Mouse (Mus musculus): Measurements from ENCODE around the gene Snapin. TPM values are rescaled to one million over a fixed set of nuclear protein-coding genes. Genes with fewer than 3 reads are reported as not detected.

Snapin gene
- total RNA-seq, 2 experiments from 2014 or later: 6.3 to 13.4 TPM

- ATAC-seq (replicated peaks; ENCODE audit: low FRiP score, poor library complexity, severe bottlenecking): no peak
Measured at GRCm38 (mm10) chr3:90464552-90465080, 26.2 kb downstream of the Snapin start.

GRCm38 (mm10) chr3:90462579-90462978 is 28.3 kb downstream of the Snapin start:
- no peak for ATAC-seq (replicated peaks; ENCODE audit: low FRiP score, poor library complexity, severe bottlenecking)

GRCm38 (mm10) chr3:90461935-90462334 is 28.9 kb downstream of the Snapin start:
- ATAC-seq (replicated peaks; ENCODE audit: low FRiP score, poor library complexity, severe bottlenecking): no peak

GRCm38 (mm10) chr3:90460315-90460714 is 30.5 kb downstream of the Snapin start:
- no peak for ATAC-seq (replicated peaks; ENCODE audit: low FRiP score, poor library complexity, severe bottlenecking)

GRCm38 (mm10) chr3:90459727-90460126 is 31.1 kb downstream of the Snapin start:
- no peak for ATAC-seq (replicated peaks; ENCODE audit: low FRiP score, poor library complexity, severe bottlenecking)

GRCm38 (mm10) chr3:90454931-90455330 is 35.9 kb downstream of the Snapin start:
- ATAC-seq (replicated peaks; ENCODE audit: low FRiP score, poor library complexity, severe bottlenecking): no peak

GRCm38 (mm10) chr3:90451396-90452095 is 39.3 kb downstream of the Snapin start:
- no peak for ATAC-seq (replicated peaks; ENCODE audit: low FRiP score, poor library complexity, severe bottlenecking)

GRCm38 (mm10) chr3:90450874-90451273 is 40.0 kb downstream of the Snapin start:
- ATAC-seq (replicated peaks; ENCODE audit: low FRiP score, poor library complexity, severe bottlenecking): no peak

GRCm38 (mm10) chr3:90448626-90449025 is 42.2 kb downstream of the Snapin start:
- ATAC-seq (replicated peaks; ENCODE audit: low FRiP score, poor library complexity, severe bottlenecking): no peak

- ATAC-seq (replicated peaks; ENCODE audit: low FRiP score, poor library complexity, severe bottlenecking): no peak
Measured at GRCm38 (mm10) chr3:90447123-90447494, 43.7 kb downstream of the Snapin start.

- no peak for ATAC-seq (replicated peaks; ENCODE audit: low FRiP score, poor library complexity, severe bottlenecking)
Measured at GRCm38 (mm10) chr3:90446389-90447122, 44.3 kb downstream of the Snapin start.

GRCm38 (mm10) chr3:90445417-90446200 is 45.2 kb downstream of the Snapin start:
- ATAC-seq (replicated peaks; ENCODE audit: low FRiP score, poor library complexity, severe bottlenecking): no peak

- ATAC-seq (replicated peaks; ENCODE audit: low FRiP score, poor library complexity, severe bottlenecking): no peak
Measured at GRCm38 (mm10) chr3:90443977-90444376, 46.9 kb downstream of the Snapin start.

GRCm38 (mm10) chr3:90440756-90441155 is 50.1 kb downstream of the Snapin start:
- ATAC-seq (replicated peaks; ENCODE audit: low FRiP score, poor library complexity, severe bottlenecking): no peak

Other genes starting within 250 kb of the Snapin start
- gene Creb3l4, start 247.5 kb downstream of the Snapin start, total RNA-seq (2015; ENCODE audit: low replicate concordance): not detected in 2 replicates
- gene Creb3l4, start 247.5 kb downstream of the Snapin start, total RNA-seq (2017; ENCODE audit: low replicate concordance): not detected in 2 replicates
- gene Slc39a1, start 242.9 kb downstream of the Snapin start, total RNA-seq (2015; ENCODE audit: low replicate concordance): 2.5 and 10.6 TPM in 2 replicates
- 8.7 and 9.5 TPM in 2 replicates for gene Slc39a1, start 242.9 kb downstream of the Snapin start, total RNA-seq (2017; ENCODE audit: low replicate concordance)
- 14.2 and 17.5 TPM in 2 replicates for gene Crtc2, start 236.9 kb downstream of the Snapin start, total RNA-seq (2015; ENCODE audit: low replicate concordance)
- gene Crtc2, start 236.9 kb downstream of the Snapin start, total RNA-seq (2017; ENCODE audit: low replicate concordance): 2.4 and 4.4 TPM in 2 replicates
- 2.9 and 18.4 TPM in 2 replicates for gene Dennd4b, start 225.8 kb downstream of the Snapin start, total RNA-seq (2015; ENCODE audit: low replicate concordance)
- gene Dennd4b, start 225.8 kb downstream of the Snapin start, total RNA-seq (2017; ENCODE audit: low replicate concordance): 4.5 and 6.1 TPM in 2 replicates
- 51.0 and 65.5 TPM in 2 replicates for gene Gatad2b, start 197.9 kb downstream of the Snapin start, total RNA-seq (2015; ENCODE audit: low replicate concordance)
- gene Gatad2b, start 197.9 kb downstream of the Snapin start, total RNA-seq (2017; ENCODE audit: low replicate concordance): 41.8 and 47.2 TPM in 2 replicates
- gene Slc27a3, start 101.1 kb downstream of the Snapin start, total RNA-seq (2015; ENCODE audit: low replicate concordance): not detected in 2 replicates
- gene Slc27a3, start 101.1 kb downstream of the Snapin start, total RNA-seq (2017; ENCODE audit: low replicate concordance): 0.68 TPM in 1 of 2 replicates, not detected in the other
- 6.0 and 6.9 TPM in 2 replicates for gene Ints3, start 57.4 kb downstream of the Snapin start, total RNA-seq (2015; ENCODE audit: low replicate concordance)
- 5.1 and 10.5 TPM in 2 replicates for gene Ints3, start 57.4 kb downstream of the Snapin start, total RNA-seq (2017; ENCODE audit: low replicate concordance)
- gene Npr1, start 25.2 kb downstream of the Snapin start, total RNA-seq (2015; ENCODE audit: low replicate concordance): not detected in 2 replicates
- gene Npr1, start 25.2 kb downstream of the Snapin start, total RNA-seq (2017; ENCODE audit: low replicate concordance): 0.84 TPM in 1 of 2 replicates, not detected in the other
- gene Ilf2, start 14.9 kb downstream of the Snapin start, total RNA-seq (2015; ENCODE audit: low replicate concordance): 25.9 and 29.9 TPM in 2 replicates
- gene Ilf2, start 14.9 kb downstream of the Snapin start, total RNA-seq (2017; ENCODE audit: low replicate concordance): 37.6 and 44.0 TPM in 2 replicates
- 33.0 and 49.1 TPM in 2 replicates for gene Chtop, start 18.5 kb upstream of the Snapin start, total RNA-seq (2015; ENCODE audit: low replicate concordance)
- gene Chtop, start 18.5 kb upstream of the Snapin start, total RNA-seq (2017; ENCODE audit: low replicate concordance): 37.8 and 45.3 TPM in 2 replicates
- gene S100a1, start 23.4 kb upstream of the Snapin start, total RNA-seq (2015; ENCODE audit: low replicate concordance): 41.3 and 51.2 TPM in 2 replicates
- 15.3 and 28.6 TPM in 2 replicates for gene S100a1, start 23.4 kb upstream of the Snapin start, total RNA-seq (2017; ENCODE audit: low replicate concordance)
- 1.9 and 18.0 TPM in 2 replicates for gene S100a13, start 23.4 kb upstream of the Snapin start, total RNA-seq (2015; ENCODE audit: low replicate concordance)
- 22.4 and 31.6 TPM in 2 replicates for gene S100a13, start 23.4 kb upstream of the Snapin start, total RNA-seq (2017; ENCODE audit: low replicate concordance)
- gene S100a14, start 35.8 kb upstream of the Snapin start, total RNA-seq (2015; ENCODE audit: low replicate concordance): not detected in 2 replicates
- gene S100a14, start 35.8 kb upstream of the Snapin start, total RNA-seq (2017; ENCODE audit: low replicate concordance): not detected in 2 replicates
- gene S100a16, start 46.2 kb upstream of the Snapin start, total RNA-seq (2015; ENCODE audit: low replicate concordance): not detected in 2 replicates
- gene S100a16, start 46.2 kb upstream of the Snapin start, total RNA-seq (2017; ENCODE audit: low replicate concordance): not detected in 2 replicates
- 2.5 TPM in 1 of 2 replicates, not detected in the other for gene S100a3, start 69.5 kb upstream of the Snapin start, total RNA-seq (2015; ENCODE audit: low replicate concordance)
- not detected in 2 replicates for gene S100a3, start 69.5 kb upstream of the Snapin start, total RNA-seq (2017; ENCODE audit: low replicate concordance)
- not detected in 2 replicates for gene S100a2, start 99.2 kb upstream of the Snapin start, total RNA-seq (2015; ENCODE audit: low replicate concordance)
- gene S100a2, start 99.2 kb upstream of the Snapin start, total RNA-seq (2017; ENCODE audit: low replicate concordance): not detected in 2 replicates
- not detected in 2 replicates for gene Gm42674, start 110.9 kb upstream of the Snapin start, total RNA-seq (2015; ENCODE audit: low replicate concordance)
- gene Gm42674, start 110.9 kb upstream of the Snapin start, total RNA-seq (2017; ENCODE audit: low replicate concordance): not detected in 2 replicates
- 64.0 and 136 TPM in 2 replicates for gene S100a4, start 112.7 kb upstream of the Snapin start, total RNA-seq (2015; ENCODE audit: low replicate concordance)
- 89.5 and 104 TPM in 2 replicates for gene S100a4, start 112.7 kb upstream of the Snapin start, total RNA-seq (2017; ENCODE audit: low replicate concordance)
- gene S100a5, start 117.5 kb upstream of the Snapin start, total RNA-seq (2015; ENCODE audit: low replicate concordance): not detected in 2 replicates
- not detected in 2 replicates for gene S100a5, start 117.5 kb upstream of the Snapin start, total RNA-seq (2017; ENCODE audit: low replicate concordance)
- 246 and 247 TPM in 2 replicates for gene S100a6, start 121.8 kb upstream of the Snapin start, total RNA-seq (2015; ENCODE audit: low replicate concordance)
- 99.2 and 118 TPM in 2 replicates for gene S100a6, start 121.8 kb upstream of the Snapin start, total RNA-seq (2017; ENCODE audit: low replicate concordance)
- gene S100a7a, start 163.0 kb upstream of the Snapin start, total RNA-seq (2015; ENCODE audit: low replicate concordance): not detected in 2 replicates
- not detected in 2 replicates for gene S100a7a, start 163.0 kb upstream of the Snapin start, total RNA-seq (2017; ENCODE audit: low replicate concordance)
- 9,516 and 10,353 TPM in 2 replicates for gene S100a8, start 177.9 kb upstream of the Snapin start, total RNA-seq (2015; ENCODE audit: low replicate concordance)
- 5,136 and 5,692 TPM in 2 replicates for gene S100a8, start 177.9 kb upstream of the Snapin start, total RNA-seq (2017; ENCODE audit: low replicate concordance)
- 13,871 and 15,956 TPM in 2 replicates for gene S100a9, start 204.7 kb upstream of the Snapin start, total RNA-seq (2015; ENCODE audit: low replicate concordance)
- 4,543 and 6,947 TPM in 2 replicates for gene S100a9, start 204.7 kb upstream of the Snapin start, total RNA-seq (2017; ENCODE audit: low replicate concordance)
- gene Pglyrp4, start 235.9 kb upstream of the Snapin start, total RNA-seq (2015; ENCODE audit: low replicate concordance): 4.8 TPM in 1 of 2 replicates, not detected in the other
- not detected in 2 replicates for gene Pglyrp4, start 235.9 kb upstream of the Snapin start, total RNA-seq (2017; ENCODE audit: low replicate concordance)

Data from erythroblast, adult 5-6 weeks (primary cell).